Mouse (Mus musculus): ENCODE results near the gene Lif.

DNA sequence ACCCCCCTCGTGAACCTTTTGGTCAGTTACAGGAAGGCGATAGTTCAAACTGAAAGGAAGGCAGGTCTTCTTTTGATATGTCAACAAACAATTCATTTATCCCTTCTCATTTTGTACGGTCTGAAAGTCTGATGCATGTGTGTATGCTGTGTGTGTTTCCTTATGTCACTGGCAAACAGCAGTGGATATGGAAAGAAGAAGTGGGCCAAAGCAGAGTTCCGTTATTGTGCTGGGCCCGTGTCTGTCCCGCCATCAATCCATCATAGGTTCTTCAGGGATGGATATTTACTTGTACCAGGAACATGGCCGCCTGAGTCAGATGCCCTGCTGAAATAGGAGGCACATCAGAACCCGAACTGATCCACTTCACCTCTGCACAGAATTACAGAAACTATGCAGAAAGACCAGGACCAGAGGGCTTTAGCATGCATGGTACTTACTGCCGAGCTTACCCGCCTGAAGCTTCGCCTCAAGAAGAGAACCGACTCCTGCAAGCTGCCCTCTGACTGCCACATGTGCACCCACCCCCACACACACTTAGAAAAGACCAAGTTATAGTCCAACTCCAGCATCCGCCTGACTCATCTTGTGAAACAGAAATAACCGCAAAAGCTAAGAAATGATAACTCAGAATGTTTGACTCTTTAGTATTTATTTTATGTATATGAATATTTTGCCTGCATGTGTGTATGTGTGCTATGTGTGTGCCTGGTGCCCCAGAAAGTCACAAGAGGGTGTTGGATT, 62.0 kb downstream of the Lif start:
- TF ChIP-seq CTCF (IDR thresholded peaks at IDR 0.05 in 2 of 3, conservative IDR thresholded peaks at IDR 0.05 in 1 of 3; ENCODE audit: control insufficient read depth in 1 of 3, insufficient read depth in 1 of 3, low read depth in 2 of 3, low read length in 3 of 3, poor library complexity in 1 of 3, severe bottlenecking in 1 of 3) (no peak), MYC (IDR thresholded peaks at IDR 0.05; ENCODE audit: low read depth, low read length) (no peak), MAX (IDR thresholded peaks at IDR 0.05; ENCODE audit: low read length) (no peak), USF2 (IDR thresholded peaks at IDR 0.05; ENCODE audit: borderline replicate concordance in 1 of 2, insufficient read depth in 1 of 2, low read depth in 1 of 2, low read length in 2 of 2) (no peak), POLR2A (IDR thresholded peaks at IDR 0.05; ENCODE audit: control insufficient read depth in 1 of 2, insufficient read depth in 1 of 2, low read depth in 1 of 2, low read length in 2 of 2, poor library complexity in 1 of 2) (no peak), MAZ (IDR thresholded peaks at IDR 0.05; ENCODE audit: low read depth, low read length) (no peak), EP300 (IDR thresholded peaks at IDR 0.05; ENCODE audit: low read depth in 1 of 2, low read length in 2 of 2) (no peak), ZNF384 (IDR thresholded peaks at IDR 0.05; ENCODE audit: low read depth, low read length) (no peak), TBP (IDR thresholded peaks at IDR 0.05; ENCODE audit: low read depth, low read length) (no peak)

Measured in MEL (cell line).